ENCODE assay signal across 9 mouse cellular contexts in the genomic region with DNA sequence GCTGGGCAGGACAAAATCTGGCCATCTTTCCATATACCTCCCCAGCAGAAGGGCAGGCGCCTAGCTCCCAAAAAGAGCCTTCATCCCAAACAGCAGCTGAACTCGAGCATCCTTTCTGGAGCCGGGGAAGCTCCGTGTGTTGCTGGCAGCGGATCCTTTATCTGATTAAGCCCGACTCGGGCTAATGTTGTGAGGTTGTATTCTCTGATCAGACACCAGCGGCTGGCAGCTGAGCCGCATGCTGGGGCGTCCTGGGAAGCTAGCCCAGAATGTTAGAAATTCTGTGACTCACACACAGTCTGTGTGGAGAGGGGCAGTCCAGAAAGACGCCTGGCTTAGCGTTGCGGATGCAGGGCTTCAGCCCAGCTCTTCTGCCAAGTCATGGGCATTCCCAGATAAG.
A peak's percentile ranks its signal among the peaks of the same experiment; 100 is the strongest.
DNase-seq lines count a peak whose midpoint lies in the region; ATAC-seq and TF ChIP-seq lines count a peak whose summit lies in the region.
"Had no signal": no experiment of that assay in that cellular context is flagged by ENCODE, and none has a peak within 500 bp of the region (broad histone marks: within the 10 kb centered on the region; RNA-seq: fewer than 3 reads in every experiment).

No protein-coding gene starts in this region.

- no peaks in the 10 kb centered on the region for H3K27me3 ChIP-seq in embryonic facial prominence, embryonic 13.5 days
- no peaks in the 10 kb centered on the region for H3K27me3 ChIP-seq in embryonic facial prominence, embryonic 10.5 days (replicated peaks; ENCODE audit: low read depth, poor library complexity, severe bottlenecking)
- H3K27me3 ChIP-seq in stomach, postnatal 0 days (ENCODE audit: control insufficient read depth, insufficient read depth, low read length), result no peaks in the 10 kb centered on the region
- H3K27me3 ChIP-seq in liver, embryonic 11.5 days (replicated peaks; ENCODE audit: control insufficient read depth, insufficient read depth, low read length), result no peaks in the 10 kb centered on the region; the same call in 1 of the 2 replicates
- H3K27me3 ChIP-seq: limb, embryonic 12.5 days had no signal

- no peak for DNase-seq in embryonic facial prominence, embryonic 10.5 days (ENCODE audit: low spot score)
- peak; percentile 87 for DNase-seq in MN1 (ENCODE audit: low spot score)
- DNase-seq in fibroblast of lung, adult 2 months (ENCODE audit: low read depth), result peak; percentile 44
- peak; percentile 55 to 60 for DNase-seq in layer of hippocampus, postnatal 25 days (ENCODE audit: extremely low spot score in 1 of 2, low spot score in 1 of 2)
- peak; percentile 22 for DNase-seq in stomach, postnatal 0 days (ENCODE audit: low spot score)
- no peak for DNase-seq in liver, embryonic 11.5 days (ENCODE audit: low spot score)
- no peak for DNase-seq in embryo, embryonic 9.5 days (ENCODE audit: extremely low spot score)

- WGBS in embryonic facial prominence, embryonic 13.5 days, result 56% methylated on average over 13 of the region's 13 CpGs
- 72% methylated on average over 13 of the region's 13 CpGs for WGBS in embryonic facial prominence, embryonic 10.5 days
- WGBS in stomach, postnatal 0 days, result 50% methylated on average over 13 of the region's 13 CpGs
- 60% methylated on average over 13 of the region's 13 CpGs for WGBS in liver, embryonic 11.5 days

- TF ChIP-seq EP300 in stomach, postnatal 0 days (optimal IDR thresholded peaks at IDR 0.05), result no peak

- no peak for TF ChIP-seq CTCF in stomach, postnatal 0 days (IDR thresholded peaks at IDR 0.05; ENCODE audit: low read depth)

- H3K4me2 ChIP-seq in embryonic facial prominence, embryonic 13.5 days, result no peak overlapping the region
- no peak overlapping the region for H3K4me2 ChIP-seq in stomach, postnatal 0 days (replicated peaks; ENCODE audit: low read depth)
- no peak overlapping the region for H3K4me2 ChIP-seq in liver, embryonic 11.5 days
- H3K4me2 ChIP-seq: limb, embryonic 12.5 days had no signal

- H3K27ac ChIP-seq in embryonic facial prominence, embryonic 13.5 days, result no peak overlapping the region
- H3K27ac ChIP-seq in embryonic facial prominence, embryonic 10.5 days (replicated peaks), result no peak overlapping the region
- no peak overlapping the region for H3K27ac ChIP-seq in stomach, postnatal 0 days (replicated peaks)
- no peak overlapping the region for H3K27ac ChIP-seq in liver, embryonic 11.5 days (ENCODE audit: low read depth, low read length)
- H3K27ac ChIP-seq: limb, embryonic 12.5 days had no signal

- no peaks in the 10 kb centered on the region for H3K36me3 ChIP-seq in embryonic facial prominence, embryonic 13.5 days
- no peaks in the 10 kb centered on the region for H3K36me3 ChIP-seq in embryonic facial prominence, embryonic 10.5 days (replicated peaks)
- no peaks in the 10 kb centered on the region for H3K36me3 ChIP-seq in stomach, postnatal 0 days (ENCODE audit: control insufficient read depth, insufficient read depth, low read length)
- H3K36me3 ChIP-seq in liver, embryonic 11.5 days (ENCODE audit: control insufficient read depth, insufficient read depth, low read length), result no peaks in the 10 kb centered on the region
- H3K36me3 ChIP-seq: limb, embryonic 12.5 days had no signal

- H3K4me3 ChIP-seq in embryonic facial prominence, embryonic 13.5 days, result no peak overlapping the region
- no peak overlapping the region for H3K4me3 ChIP-seq in embryonic facial prominence, embryonic 10.5 days
- no peak overlapping the region for H3K4me3 ChIP-seq in stomach, postnatal 0 days (ENCODE audit: low read depth, low read length)
- H3K4me3 ChIP-seq in liver, embryonic 11.5 days (ENCODE audit: low read depth, low read length), result no peak overlapping the region
- H3K4me3 ChIP-seq: limb, embryonic 12.5 days had no signal

- ATAC-seq in embryonic facial prominence, embryonic 13.5 days (ENCODE audit: insufficient number of reproducible peaks, insufficient read depth, low FRiP score, low TSS enrichment, low read depth), result 0 out of 2 replicates have a peak, but pooled peaks have one; percentile 20
- ATAC-seq in stomach, postnatal 0 days (ENCODE audit: low FRiP score, low TSS enrichment), result no peak
- no peak for ATAC-seq in liver, embryonic 11.5 days (replicated peaks; ENCODE audit: low FRiP score)

- no peak overlapping the region for H3K9ac ChIP-seq in embryonic facial prominence, embryonic 13.5 days
- H3K9ac ChIP-seq in stomach, postnatal 0 days (ENCODE audit: low read length), result no peak overlapping the region
- no peak overlapping the region for H3K9ac ChIP-seq in liver, embryonic 11.5 days (ENCODE audit: low read depth, low read length)
- H3K9ac ChIP-seq: limb, embryonic 12.5 days had no signal

- 0 out of 2 replicates have a peak, but pooled peaks cover 7% of the 10 kb centered on the region for H3K4me1 ChIP-seq in embryonic facial prominence, embryonic 13.5 days
- no peaks in the 10 kb centered on the region for H3K4me1 ChIP-seq in embryonic facial prominence, embryonic 10.5 days
- no peaks in the 10 kb centered on the region for H3K4me1 ChIP-seq in stomach, postnatal 0 days (replicated peaks; ENCODE audit: control insufficient read depth, insufficient read depth)
- H3K4me1 ChIP-seq in liver, embryonic 11.5 days (replicated peaks; ENCODE audit: control insufficient read depth, insufficient read depth, low read length), result no peaks in the 10 kb centered on the region
- H3K4me1 ChIP-seq: limb, embryonic 12.5 days had no signal

- H3K9me3 ChIP-seq in embryonic facial prominence, embryonic 13.5 days, result no peaks in the 10 kb centered on the region
- H3K9me3 ChIP-seq in embryonic facial prominence, embryonic 10.5 days, result no peaks in the 10 kb centered on the region
- H3K9me3 ChIP-seq in stomach, postnatal 0 days (ENCODE audit: control insufficient read depth, low read length), result no peaks in the 10 kb centered on the region
- H3K9me3 ChIP-seq in liver, embryonic 11.5 days (ENCODE audit: control insufficient read depth, low read length), result no peaks in the 10 kb centered on the region
- H3K9me3 ChIP-seq: limb, embryonic 12.5 days had no signal

Comparison
In these comparisons a context has a peak if more than half of its experiments do, and no peak if none do; other contexts are left out.
1. DNase-seq: peak in MN1 (single experiment), fibroblast of lung, adult 2 months (single experiment), layer of hippocampus, postnatal 25 days (2 of 2) and stomach, postnatal 0 days (single experiment); none in embryonic facial prominence, embryonic 10.5 days (single experiment), liver, embryonic 11.5 days (single experiment) and embryo, embryonic 9.5 days (single experiment).